Mouse (Mus musculus) thymus, postnatal 25 days (tissue): ENCODE measurements around the gene Wdr90.
A peak's percentile ranks its signal among the peaks of the same experiment; 100 is the strongest.

ENCODE experiments used
- DNase-seq: peaks from one replicate; pipeline ENCODE4 v3.0.0; 2022

Gene Wdr90

GRCm38 (mm10) chr17:25796951-25797369, 64.3 kb downstream of the Wdr90 start, which contains the start of gene Metrn:
Gene Metrn (minus strand): TSS chr17:25797136.
- DNase-seq = peak; percentile 94

- peak; percentile 31 for DNase-seq
Observed at GRCm38 (mm10) chr17:25796211-25796771, 65.0 kb downstream of the Wdr90 start.

- DNase-seq = no peak
Observed at GRCm38 (mm10) chr17:25795609-25796092, 65.7 kb downstream of the Wdr90 start, which contains the start of gene AC134908.4. Gene AC134908.4 (minus strand): TSS chr17:25795659.

GRCm38 (mm10) chr17:25794998-25795397, 66.3 kb downstream of the Wdr90 start:
- no peak for DNase-seq
